Mouse (Mus musculus): ENCODE measurements around the gene Prrc2c. TPM values are rescaled to one million over a fixed set of nuclear protein-coding genes. Genes with fewer than 3 reads are reported as not detected.
"Not testable (repeated sequence)": the region's sequence is repeated elsewhere in the genome, so short reads cannot be mapped to it uniquely, and the experiment has no call there.

Gene Prrc2c
- polyA plus RNA-seq, 1 experiment from 2014 or later: 171 TPM

- 84% methylated on average over 4 of the region's 4 CpGs for WGBS
- Histone ChIP-seq H3K9me3 (no peaks in the 10 kb centered on the region), H3K27me3 (no peaks in the 10 kb centered on the region)
These were observed 101.8 kb downstream of the Prrc2c start for GRCm38 (mm10) chr1:162638535-162638934.

GRCm38 (mm10) chr1:162636516-162636915 lies 103.8 kb downstream of the Prrc2c start:
- no peak overlapping the region for H3K4me2 ChIP-seq
- ATAC-seq (ENCODE audit: insufficient number of reproducible peaks, insufficient read depth, low FRiP score, low TSS enrichment, low read depth): no peak
- H3K4me1 ChIP-seq (replicated peaks): no peaks in the 10 kb centered on the region
- H3K9me3 ChIP-seq: no peaks in the 10 kb centered on the region
- H3K27me3 ChIP-seq: no peaks in the 10 kb centered on the region
- no peaks in the 10 kb centered on the region for H3K36me3 ChIP-seq
- 0 out of 2 replicates have a peak overlapping the region, but pooled peaks have one; percentile 14 for H3K9ac ChIP-seq (replicated peaks)
- no peak overlapping the region for H3K27ac ChIP-seq
- no peak overlapping the region for H3K4me3 ChIP-seq (replicated peaks)
- 68% methylated on average over 3 of the region's 3 CpGs for WGBS

More at GRCm38 (mm10) chr1:162638535-162638934, 101.8 kb downstream of the Prrc2c start:
- no peak overlapping the region for H3K4me2 ChIP-seq
- no peaks in the 10 kb centered on the region for H3K4me1 ChIP-seq (replicated peaks)
- ATAC-seq (ENCODE audit: insufficient number of reproducible peaks, insufficient read depth, low FRiP score, low TSS enrichment, low read depth): no peak
- no peak overlapping the region for H3K9ac ChIP-seq (replicated peaks)
- no peak overlapping the region for H3K4me3 ChIP-seq (replicated peaks)
- no peaks in the 10 kb centered on the region for H3K36me3 ChIP-seq
- H3K27ac ChIP-seq: no peak overlapping the region

- H3K27ac ChIP-seq; H3K4me3 ChIP-seq (replicated peaks); H3K4me2 ChIP-seq; H3K27me3 ChIP-seq; ATAC-seq (ENCODE audit: insufficient number of reproducible peaks, insufficient read depth, low FRiP score, low TSS enrichment, low read depth); H3K4me1 ChIP-seq (replicated peaks); H3K36me3 ChIP-seq; H3K9ac ChIP-seq (replicated peaks); H3K9me3 ChIP-seq: not testable (repeated sequence)
- 15% methylated on average over 1 of the region's 1 CpGs for WGBS
These were observed 104.9 kb downstream of the Prrc2c start for GRCm38 (mm10) chr1:162635291-162635931.

- H3K27ac ChIP-seq; ATAC-seq (ENCODE audit: insufficient number of reproducible peaks, insufficient read depth, low FRiP score, low TSS enrichment, low read depth); H3K9me3 ChIP-seq; H3K9ac ChIP-seq (replicated peaks); H3K4me3 ChIP-seq (replicated peaks); H3K27me3 ChIP-seq; H3K4me1 ChIP-seq (replicated peaks); H3K36me3 ChIP-seq; H3K4me2 ChIP-seq: not testable (repeated sequence)
- WGBS: 94% methylated on average over 15 of the region's 15 CpGs
These were observed 112.0 kb downstream of the Prrc2c start for GRCm38 (mm10) chr1:162628326-162628725.

GRCm38 (mm10) chr1:162627821-162628220 lies 112.5 kb downstream of the Prrc2c start:
- ATAC-seq (ENCODE audit: insufficient number of reproducible peaks, insufficient read depth, low FRiP score, low TSS enrichment, low read depth); H3K9ac ChIP-seq (replicated peaks); H3K36me3 ChIP-seq; H3K27me3 ChIP-seq; H3K27ac ChIP-seq; H3K4me3 ChIP-seq (replicated peaks); H3K4me1 ChIP-seq (replicated peaks); H3K4me2 ChIP-seq; H3K9me3 ChIP-seq: not testable (repeated sequence)
- WGBS: 87% methylated on average over 4 of the region's 4 CpGs

- Histone ChIP-seq H3K4me1 (replicated peaks) (no peaks in the 10 kb centered on the region; the same call in 1 of the 2 replicates), H3K36me3 (no peaks in the 10 kb centered on the region), H3K27ac (no peak overlapping the region), H3K9ac (replicated peaks) (no peak overlapping the region), H3K4me2 (no peak overlapping the region), H3K9me3 (no peaks in the 10 kb centered on the region), H3K4me3 (replicated peaks) (no peak overlapping the region), H3K27me3 (no peaks in the 10 kb centered on the region)
- 77% methylated on average over 7 of the region's 7 CpGs for WGBS
- ATAC-seq (ENCODE audit: insufficient number of reproducible peaks, insufficient read depth, low FRiP score, low TSS enrichment, low read depth): no peak
These were observed 115.1 kb downstream of the Prrc2c start for GRCm38 (mm10) chr1:162625229-162625628.

GRCm38 (mm10) chr1:162623895-162624294 lies 116.5 kb downstream of the Prrc2c start:
- Histone ChIP-seq H3K27me3 (no peaks in the 10 kb centered on the region), H3K9ac (replicated peaks) (no peak overlapping the region), H3K4me1 (replicated peaks) (no peaks in the 10 kb centered on the region; the same call in 1 of the 2 replicates), H3K4me2 (no peak overlapping the region), H3K36me3 (no peaks in the 10 kb centered on the region), H3K9me3 (no peaks in the 10 kb centered on the region), H3K27ac (no peak overlapping the region), H3K4me3 (replicated peaks) (no peak overlapping the region)
- ATAC-seq (ENCODE audit: insufficient number of reproducible peaks, insufficient read depth, low FRiP score, low TSS enrichment, low read depth): no peak
- 33% methylated on average over 4 of the region's 4 CpGs for WGBS

Small RNA genes within 50 kb of the gene (microRNA-seq; reads per million reads assigned to microRNA genes)
- gene Gm27616: not detected

Other genes starting within 250 kb of the Prrc2c start
- 32.6 and 32.8 TPM in 2 replicates for gene Mettl13, start 192.0 kb downstream of the Prrc2c start, polyA plus RNA-seq (2016; fragmentation: Nextera tagmentation; extraction: Ambion mirVana)
- 71.8 and 77.6 TPM in 2 replicates for gene Vamp4, start 170.0 kb downstream of the Prrc2c start, polyA plus RNA-seq (2016; fragmentation: Nextera tagmentation; extraction: Ambion mirVana)
- not detected in 2 replicates for gene Myoc, start 101.4 kb downstream of the Prrc2c start, polyA plus RNA-seq (2016; fragmentation: Nextera tagmentation; extraction: Ambion mirVana)
- gene Myocos, start 82.3 kb downstream of the Prrc2c start, polyA plus RNA-seq (2016; fragmentation: Nextera tagmentation; extraction: Ambion mirVana): not detected in 2 replicates
- 0.20 and 0.41 TPM in 2 replicates for gene Fmo4, start 73.4 kb upstream of the Prrc2c start, polyA plus RNA-seq (2016; fragmentation: Nextera tagmentation; extraction: Ambion mirVana)
- 3.2 and 4.7 TPM in 2 replicates for gene Fmo1, start 126.1 kb upstream of the Prrc2c start, polyA plus RNA-seq (2016; fragmentation: Nextera tagmentation; extraction: Ambion mirVana)
- 0.05 TPM in 1 of 2 replicates, not detected in the other for gene Fmo2, start 158.2 kb upstream of the Prrc2c start, polyA plus RNA-seq (2016; fragmentation: Nextera tagmentation; extraction: Ambion mirVana)
- gene Fmo6, start 197.0 kb upstream of the Prrc2c start, polyA plus RNA-seq (2016; fragmentation: Nextera tagmentation; extraction: Ambion mirVana): 0.11 TPM in 1 of 2 replicates, not detected in the other
- not detected in 2 replicates for gene Fmo3, start 244.0 kb upstream of the Prrc2c start, polyA plus RNA-seq (2016; fragmentation: Nextera tagmentation; extraction: Ambion mirVana)